Mouse (Mus musculus) embryonic facial prominence, embryonic 10.5 days (tissue): ENCODE measurements around the gene Vwa3a. TPM values are rescaled to one million over a fixed set of nuclear protein-coding genes. Genes with fewer than 3 reads are reported as not detected.
A peak's percentile ranks its signal among the peaks of the same experiment; 100 is the strongest.

ENCODE experiments used
- DNase-seq: peaks from one replicate; pipeline ENCODE4 v3.0.0-alpha.2; 2017; ENCODE audit warnings: low spot score
- H3K27ac ChIP-seq: fragments of 300-500 bp; sonication (generic); replicated peaks from 2 replicates; pipeline ENCODE4 v1.5.1; 2016; ENCODE audit warnings: mild to moderate bottlenecking
- H3K27me3 ChIP-seq: fragments of 300-500 bp; sonication (generic); replicated peaks from 2 replicates; pipeline ENCODE4 v1.6.1; 2016; ENCODE audit warnings: low read depth, mild to moderate bottlenecking; ENCODE audit not compliant: poor library complexity, severe bottlenecking
- H3K36me3 ChIP-seq: fragments of 300-500 bp; sonication (generic); replicated peaks from 2 replicates; pipeline ENCODE4 v1.6.1; 2016; ENCODE audit warnings: mild to moderate bottlenecking, moderate library complexity
- H3K4me1 ChIP-seq: fragments of 300-500 bp; sonication (generic); 2 replicates; pipeline ENCODE4 v1.6.1; 2016
- H3K4me3 ChIP-seq: fragments of 300-500 bp; sonication (generic); 2 replicates; pipeline ENCODE4 v1.5.1; 2016; ENCODE audit warnings: mild to moderate bottlenecking, moderate library complexity
- H3K9me3 ChIP-seq: fragments of 300-500 bp; sonication (generic); 2 replicates; pipeline ENCODE4 v1.6.1; 2016; ENCODE audit warnings: mild to moderate bottlenecking
- WGBS: fragments of 180-500 bp; shearing (Covaris S2); methylation state at CpG from one replicate; pipeline ENCODE4 v1.1.7; 2016; 5-methylcytosine and 5-hydroxymethylcytosine counted together
- polyA plus RNA-seq: library from polyadenylated mRNA; unstranded; fragments of >200 nt; fragmentation: Nextera tagmentation; extraction: Ambion mirVana; gene quantifications from 2 replicates; pipeline ENCODE4 v1.2.1, GENCODE M21; 2016

Gene Vwa3a
- polyA plus RNA-seq, 1 experiment from 2014 or later, result 0.07 TPM

DNA sequence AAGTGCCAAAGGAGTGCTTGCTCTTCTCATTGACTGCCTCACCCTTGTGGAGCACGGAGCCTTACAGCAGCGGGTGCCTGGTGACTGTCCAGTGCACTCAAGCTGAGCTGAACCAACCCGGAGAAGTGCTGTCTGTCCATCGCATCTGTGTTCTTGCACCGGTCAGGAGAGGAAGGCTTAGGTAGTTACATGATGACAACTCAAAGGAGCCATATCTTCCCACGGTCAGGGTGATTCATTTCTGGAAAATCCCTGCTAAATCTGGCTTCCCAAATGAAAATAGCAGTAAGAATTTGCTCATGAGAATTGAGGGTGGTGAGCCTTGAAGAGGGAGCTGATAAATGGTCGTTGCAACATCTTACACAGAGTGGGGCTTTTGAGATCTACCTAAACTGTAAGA is 12.8 kb downstream of the Vwa3a start:
- H3K36me3 ChIP-seq, result no peaks in the 10 kb centered on the region
- H3K4me3 ChIP-seq, result no peak overlapping the region
- no peaks in the 10 kb centered on the region for H3K27me3 ChIP-seq
- DNase-seq, result no peak
- no peaks in the 10 kb centered on the region for H3K9me3 ChIP-seq
- H3K4me1 ChIP-seq, result no peaks in the 10 kb centered on the region
- no peak overlapping the region for H3K27ac ChIP-seq
- WGBS, result 90% methylated on average over 7 of the region's 7 CpGs

- WGBS, result 10% methylated on average over 5 of the region's 5 CpGs
- no peaks in the 10 kb centered on the region for H3K4me1 ChIP-seq
These were observed 15.6 kb downstream of the Vwa3a start for GRCm38 (mm10) chr7:120754671-120755070.

DNA sequence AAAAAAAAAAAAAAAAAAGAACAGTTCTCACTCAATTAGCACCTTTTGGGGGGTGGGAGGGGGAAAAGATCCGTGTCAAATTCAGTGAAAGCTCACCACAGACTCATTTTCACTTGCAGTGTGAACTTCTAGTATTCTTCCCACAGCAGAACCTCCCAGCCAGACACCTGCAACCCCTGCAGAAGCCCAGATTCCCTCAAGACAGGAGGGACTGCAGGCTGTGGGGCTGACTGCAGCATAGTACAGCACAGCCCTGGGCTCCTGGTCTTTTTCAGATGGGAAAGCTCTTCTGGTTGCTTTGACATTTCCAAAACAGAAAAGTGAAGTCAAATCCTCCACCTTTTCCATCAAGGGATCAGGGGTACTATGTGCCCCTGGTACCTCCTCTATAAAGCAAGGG is 28.3 kb downstream of the Vwa3a start:
- Histone ChIP-seq H3K27ac (no peak overlapping the region), H3K27me3 (no peaks in the 10 kb centered on the region), H3K4me3 (no peak overlapping the region), H3K36me3 (no peaks in the 10 kb centered on the region), H3K9me3 (no peaks in the 10 kb centered on the region), H3K4me1 (peaks cover 12% of the 10 kb centered on the region)
- 3% methylated on average over 1 of the region's 1 CpGs for WGBS
- no peak for DNase-seq

More at GRCm38 (mm10) chr7:120754671-120755070, 15.6 kb downstream of the Vwa3a start:
- peak; percentile 89 for DNase-seq
- no peaks in the 10 kb centered on the region for H3K9me3 ChIP-seq
- no peaks in the 10 kb centered on the region for H3K27me3 ChIP-seq
- H3K27ac ChIP-seq, result no peak overlapping the region
- H3K4me3 ChIP-seq, result no peak overlapping the region
- H3K36me3 ChIP-seq, result no peaks in the 10 kb centered on the region

GRCm38 (mm10) chr7:120771389-120771788 is 32.3 kb downstream of the Vwa3a start:
- H3K27me3 ChIP-seq, result no peaks in the 10 kb centered on the region
- no peaks in the 10 kb centered on the region for H3K9me3 ChIP-seq
- DNase-seq, result no peak
- 57% methylated on average over 1 of the region's 1 CpGs for WGBS
- H3K4me3 ChIP-seq, result no peak overlapping the region
- no peak overlapping the region for H3K27ac ChIP-seq
- H3K4me1 ChIP-seq, result peaks cover 12% of the 10 kb centered on the region
- H3K36me3 ChIP-seq, result no peaks in the 10 kb centered on the region

DNA sequence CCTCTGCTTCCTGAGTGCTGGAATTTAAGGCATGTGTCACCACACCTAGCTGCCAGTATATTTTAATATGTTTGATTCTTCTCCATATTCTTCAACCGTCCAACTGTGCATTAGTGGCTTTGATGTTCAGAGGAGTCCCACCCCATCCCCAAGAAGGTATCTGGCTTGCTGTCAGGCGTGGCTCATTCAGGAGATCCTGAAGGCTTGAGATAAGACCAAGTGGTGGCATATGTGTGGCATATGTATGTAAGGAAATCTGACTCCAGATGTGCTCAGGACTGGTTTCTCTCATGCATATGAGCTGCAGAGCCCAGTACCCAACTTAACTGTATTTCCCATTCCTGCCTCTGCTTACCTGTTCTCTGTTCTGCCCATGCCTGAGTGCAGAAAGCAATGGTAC is 38.9 kb downstream of the Vwa3a start:
- no peaks in the 10 kb centered on the region for H3K9me3 ChIP-seq
- no peaks in the 10 kb centered on the region for H3K36me3 ChIP-seq
- 69% methylated on average over 2 of the region's 2 CpGs for WGBS
- H3K4me3 ChIP-seq, result no peak overlapping the region
- DNase-seq, result no peak
- no peak overlapping the region for H3K27ac ChIP-seq
- H3K4me1 ChIP-seq, result no peaks in the 10 kb centered on the region
- no peaks in the 10 kb centered on the region for H3K27me3 ChIP-seq

DNA sequence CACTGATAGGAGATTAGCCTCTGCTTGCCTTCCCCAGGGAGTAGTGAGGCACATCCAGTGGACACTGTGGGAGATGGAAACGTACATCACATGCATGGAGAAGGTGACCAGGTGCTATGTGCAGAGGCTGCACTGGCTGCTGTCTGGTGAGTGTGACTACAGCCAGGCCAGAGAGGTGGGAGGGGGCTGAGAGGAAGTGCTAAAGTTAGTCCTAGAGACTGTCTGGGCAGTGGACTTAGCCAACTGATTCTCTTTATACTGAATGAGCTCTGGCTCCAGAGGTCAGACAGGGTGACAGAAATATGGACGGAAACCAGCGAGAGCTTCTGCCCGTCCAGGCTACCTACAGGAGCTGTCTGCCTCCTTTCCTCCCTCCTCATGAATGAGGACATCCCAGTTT is 56.4 kb downstream of the Vwa3a start:
- Histone ChIP-seq H3K4me3 (no peak overlapping the region), H3K36me3 (no peaks in the 10 kb centered on the region), H3K9me3 (0 out of 2 replicates have a peak, but pooled peaks cover 2% of the 10 kb centered on the region), H3K27me3 (no peaks in the 10 kb centered on the region), H3K4me1 (peaks cover 4% of the 10 kb centered on the region; the same call in 1 of the 2 replicates), H3K27ac (no peak overlapping the region)
- WGBS, result 78% methylated on average over 4 of the region's 4 CpGs
- no peak for DNase-seq

DNA sequence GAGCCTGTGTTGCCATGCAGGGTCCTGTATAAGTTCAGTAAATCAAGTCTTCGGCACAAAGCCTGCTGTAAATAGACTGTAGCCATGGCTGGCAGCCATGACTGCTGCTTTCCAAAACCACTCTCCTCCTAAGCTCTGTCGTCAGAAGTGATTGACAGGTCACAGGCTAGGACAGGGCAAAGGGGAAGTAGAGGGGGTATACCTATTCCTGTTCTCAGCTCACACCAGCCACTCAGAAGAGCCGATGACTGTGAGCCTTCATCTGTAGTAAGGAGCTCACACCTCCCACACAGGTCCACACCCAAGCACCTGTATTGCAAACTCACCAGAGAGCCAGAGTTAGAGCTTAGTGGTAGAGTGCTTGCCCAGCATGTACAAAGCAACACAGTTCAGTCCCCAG is 57.3 kb downstream of the Vwa3a start:
- DNase-seq, result no peak
- H3K27me3 ChIP-seq, result no peaks in the 10 kb centered on the region
- WGBS, result 75% methylated on average over 3 of the region's 3 CpGs
- H3K4me3 ChIP-seq, result no peak overlapping the region
- H3K36me3 ChIP-seq, result no peaks in the 10 kb centered on the region
- 0 out of 2 replicates have a peak, but pooled peaks cover 2% of the 10 kb centered on the region for H3K9me3 ChIP-seq
- H3K27ac ChIP-seq, result no peak overlapping the region
- peaks cover 4% of the 10 kb centered on the region; the same call in 1 of the 2 replicates for H3K4me1 ChIP-seq

DNA sequence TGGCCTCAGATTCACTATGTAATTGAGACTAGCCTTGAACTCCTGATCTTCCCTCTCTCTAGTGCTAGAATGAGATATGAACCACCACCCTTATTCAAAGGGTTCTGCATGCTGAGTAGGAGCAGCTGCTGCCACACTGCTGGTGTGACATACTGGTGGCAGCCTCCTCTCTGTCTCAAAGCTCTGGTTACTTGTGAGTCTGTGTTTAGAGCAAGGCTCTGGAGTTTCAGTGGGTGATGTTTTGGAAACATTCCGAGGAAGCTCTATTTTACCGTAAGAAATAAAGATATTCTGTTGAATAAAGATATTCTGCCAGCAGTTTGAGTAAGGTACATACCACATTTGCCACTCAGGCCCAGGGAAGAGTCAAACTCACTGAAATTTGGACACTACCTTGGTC is 64.2 kb downstream of the Vwa3a start:
- H3K4me3 ChIP-seq, result no peak overlapping the region
- H3K27me3 ChIP-seq, result peaks cover 5% of the 10 kb centered on the region
- H3K9me3 ChIP-seq, result 0 out of 2 replicates have a peak, but pooled peaks cover 2% of the 10 kb centered on the region
- 93% methylated on average over 2 of the region's 2 CpGs for WGBS
- DNase-seq, result no peak
- no peak overlapping the region for H3K27ac ChIP-seq
- no peaks in the 10 kb centered on the region for H3K36me3 ChIP-seq
- H3K4me1 ChIP-seq, result no peaks in the 10 kb centered on the region

GRCm38 (mm10) chr7:120809705-120810104 is 70.6 kb downstream of the Vwa3a start:
- Histone ChIP-seq H3K4me3 (peak overlapping the region; percentile 56), H3K4me1 (peaks cover 6% of the 10 kb centered on the region), H3K27ac (no peak overlapping the region), H3K9me3 (no peaks in the 10 kb centered on the region), H3K27me3 (peaks cover 42% of the 10 kb centered on the region), H3K36me3 (no peaks in the 10 kb centered on the region)
- DNase-seq, result peak; percentile 30
- 3% methylated on average over 27 of the region's 27 CpGs for WGBS

DNA sequence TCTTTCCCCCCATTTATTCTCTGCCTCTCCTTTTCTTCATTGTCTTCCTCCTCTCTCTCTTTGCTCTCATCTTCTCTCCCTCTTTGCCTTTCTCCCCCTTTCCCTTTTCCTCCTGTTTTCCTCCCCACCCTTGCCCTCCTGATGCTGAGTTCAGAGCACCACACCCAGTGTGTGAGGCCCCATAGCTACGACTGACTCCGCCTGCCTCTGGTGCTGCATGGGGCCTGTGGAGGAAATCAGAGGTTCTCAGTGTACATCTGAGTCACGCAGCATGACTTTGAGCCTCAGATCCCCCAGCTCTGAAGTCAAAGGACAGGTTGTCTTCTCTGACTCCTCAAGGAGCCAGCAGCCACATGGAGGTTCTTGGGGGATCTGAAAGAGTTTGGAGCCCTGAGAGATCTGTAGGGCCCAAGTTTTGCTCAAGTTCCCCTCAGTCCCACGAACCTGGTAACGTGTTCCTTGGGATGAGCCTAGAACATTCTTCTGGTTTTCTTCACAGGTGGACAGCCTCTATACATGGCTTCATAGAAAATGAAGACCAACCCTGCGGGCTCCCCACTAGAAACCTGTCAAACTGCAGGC is 72.8 kb downstream of the Vwa3a start, which contains the start of gene Gm5737:
Gene Gm5737 (plus strand): TSS at position 532 of the 582 bp plus-strand sequence.
- H3K9me3 ChIP-seq, result no peaks in the 10 kb centered on the region
- DNase-seq, result no peak
- H3K36me3 ChIP-seq, result no peaks in the 10 kb centered on the region
- 81% methylated on average over 6 of the region's 6 CpGs for WGBS
- peaks cover 42% of the 10 kb centered on the region for H3K27me3 ChIP-seq
- H3K27ac ChIP-seq, result no peak within 1 kb of the TSS
- no peak within 1 kb of the TSS for H3K4me3 ChIP-seq
- H3K4me1 ChIP-seq, result peaks cover 6% of the 10 kb centered on the region

DNA sequence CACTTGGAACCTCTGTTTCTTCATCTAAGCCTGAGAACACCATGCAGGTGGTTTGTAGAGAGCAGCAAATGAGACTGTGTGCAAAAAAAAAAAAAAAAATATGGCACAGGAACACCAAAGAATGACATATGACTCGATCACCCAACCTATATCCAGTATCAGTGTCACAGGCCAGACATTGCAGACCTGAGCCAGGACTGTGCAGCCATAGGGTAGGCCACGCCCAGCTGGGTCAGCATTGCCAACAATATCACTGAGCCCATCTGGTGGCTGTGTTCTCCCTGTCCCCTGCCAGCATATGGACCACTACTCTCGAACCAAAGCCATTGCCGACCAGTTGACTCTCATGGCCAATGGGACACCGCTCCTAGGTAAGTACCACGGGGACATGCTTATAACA is 78.4 kb downstream of the Vwa3a start:
- Histone ChIP-seq H3K27ac (no peak overlapping the region), H3K4me1 (no peaks in the 10 kb centered on the region), H3K27me3 (peaks cover 11% of the 10 kb centered on the region; the same call in 1 of the 2 replicates), H3K9me3 (no peaks in the 10 kb centered on the region), H3K36me3 (no peaks in the 10 kb centered on the region), H3K4me3 (no peak overlapping the region)
- no peak for DNase-seq
- 91% methylated on average over 6 of the region's 6 CpGs for WGBS

DNA sequence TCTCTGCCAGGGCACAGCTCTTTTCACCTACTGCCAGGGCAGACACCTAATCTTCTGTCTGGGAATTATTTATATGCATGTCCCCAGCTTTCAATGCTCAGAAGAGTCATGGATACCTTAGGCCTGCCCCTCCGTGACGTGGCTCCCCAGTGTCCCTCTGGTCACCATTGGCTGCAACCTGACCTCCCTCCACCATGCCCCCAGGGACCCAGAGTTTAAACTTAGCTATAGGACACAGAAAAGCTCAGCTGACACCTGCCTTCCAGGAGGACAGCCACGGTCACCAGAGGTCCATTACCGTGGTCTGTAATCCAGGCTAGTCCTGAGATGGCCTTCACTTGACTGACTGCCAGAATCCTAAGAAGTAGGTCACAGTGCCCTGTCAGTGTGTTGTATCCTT is 80.3 kb downstream of the Vwa3a start:
- Histone ChIP-seq H3K27ac (no peak overlapping the region), H3K27me3 (peaks cover 12% of the 10 kb centered on the region; the same call in 1 of the 2 replicates), H3K36me3 (no peaks in the 10 kb centered on the region), H3K4me1 (no peaks in the 10 kb centered on the region), H3K9me3 (no peaks in the 10 kb centered on the region), H3K4me3 (no peak overlapping the region)
- WGBS, result 84% methylated on average over 4 of the region's 4 CpGs
- no peak for DNase-seq

DNA sequence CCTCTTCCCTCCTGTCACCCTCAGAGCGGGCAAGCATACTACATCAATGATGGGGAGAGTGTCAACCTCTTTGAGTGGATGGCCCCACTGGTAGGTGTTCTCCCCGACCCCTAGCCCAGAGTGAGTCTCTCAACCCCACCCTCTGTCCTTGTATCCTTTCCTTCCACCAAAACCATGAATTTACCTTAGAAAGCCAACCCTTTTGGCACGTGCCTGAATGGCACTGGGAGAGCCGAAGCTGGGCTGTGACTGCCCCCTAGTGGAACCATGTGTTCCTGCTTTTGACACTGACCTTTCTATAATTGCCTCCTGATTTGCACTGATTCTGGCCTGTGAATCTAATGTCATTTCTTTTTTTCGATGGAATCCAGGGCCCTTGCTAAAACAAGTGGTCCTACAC is 84.1 kb downstream of the Vwa3a start:
- DNase-seq, result peak; percentile 75
- 25% methylated on average over 5 of the region's 5 CpGs for WGBS
- Histone ChIP-seq H3K27me3 (peaks cover 16% of the 10 kb centered on the region), H3K4me3 (no peak overlapping the region), H3K27ac (no peak overlapping the region), H3K4me1 (no peaks in the 10 kb centered on the region), H3K36me3 (no peaks in the 10 kb centered on the region), H3K9me3 (no peaks in the 10 kb centered on the region)
